Mouse (Mus musculus) heart, postnatal 0 days (tissue): ENCODE measurements around the gene Tmem54.

Source experiments
- CTCF ChIP-seq: IDR thresholded peaks from 2 replicates; pipeline ENCODE4 v1.5.1; 2016; ENCODE audit warnings: antibody characterized with exemption, control low read depth, low read depth
- EP300 ChIP-seq: IDR thresholded peaks from 2 replicates; pipeline ENCODE4 v1.6.1; 2016; ENCODE audit warnings: antibody characterized with exemption, low read depth

- TF ChIP-seq CTCF = no peak
- no peak for TF ChIP-seq EP300
Measured at GRCm38 (mm10) chr4:129143509-129143908, 38.2 kb downstream of the Tmem54 start.
